Mouse (Mus musculus): ENCODE data around the gene Apoa2. TPM values are rescaled to one million over a fixed set of nuclear protein-coding genes. Genes with fewer than 3 reads are reported as not detected.

The Apoa2 gene
- polyA plus RNA-seq, 1 experiment from 2014 or later = 20,306 TPM

DNA sequence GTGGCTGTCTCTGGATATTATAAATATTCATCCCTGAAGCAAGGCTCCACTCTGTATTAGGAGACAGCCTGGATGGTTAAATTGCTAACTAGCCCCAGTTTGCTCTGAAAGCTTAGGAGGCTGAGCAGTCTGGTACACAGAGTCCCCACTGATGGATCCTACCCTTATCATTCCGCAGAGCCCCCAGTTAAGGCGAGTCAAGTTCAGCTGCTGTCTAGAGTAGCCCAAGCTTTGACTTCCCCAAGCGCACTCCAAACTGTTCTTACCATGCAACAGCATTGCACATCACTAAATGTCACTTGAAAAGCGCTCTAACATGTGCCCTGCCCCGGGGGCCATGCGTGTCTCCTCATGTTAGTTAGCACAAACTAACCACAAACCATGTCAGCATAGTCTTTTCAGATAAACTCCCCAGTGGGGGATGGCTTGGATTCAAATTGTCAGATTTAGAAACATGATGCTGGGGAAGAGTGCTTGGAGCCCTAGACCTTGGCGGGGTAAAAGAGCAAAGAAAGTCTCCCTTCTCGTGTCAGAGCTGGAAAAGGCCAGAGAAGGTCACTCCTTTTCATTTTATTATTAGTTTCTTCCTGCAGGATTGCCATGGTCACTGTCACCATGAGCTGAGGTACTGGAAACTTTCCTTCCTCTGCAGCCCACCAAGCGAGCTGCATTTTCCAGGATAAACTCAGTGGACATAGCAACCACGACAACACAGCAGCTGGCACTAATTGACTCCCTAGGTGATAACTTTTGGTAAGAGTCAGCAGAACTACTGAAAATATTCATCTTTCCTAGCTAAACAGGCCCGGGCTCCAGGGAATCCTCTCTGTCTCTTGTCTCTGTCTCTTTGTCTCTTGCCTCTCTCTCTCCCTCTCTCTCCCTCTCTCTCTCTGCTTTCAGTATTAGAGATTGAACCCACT is 30.7 kb upstream of the Apoa2 start:
- Histone ChIP-seq H3K4me1 (ENCODE audit: insufficient read depth) (peaks cover 13% of the 10 kb centered on the region), H3K4me2 (ENCODE audit: low read depth, low read length) (peak overlapping the region; percentile 49; the same call in 1 of the 2 replicates), H3K27me3 (ENCODE audit: insufficient read depth, low read length) (peaks cover 21% of the 10 kb centered on the region), H3K27ac (ENCODE audit: low read depth) (no peak overlapping the region), H3K9me3 (ENCODE audit: low read length) (no peaks in the 10 kb centered on the region), H3K4me3 (ENCODE audit: low read depth, low read length) (no peak overlapping the region), H3K9ac (replicated peaks) (no peak overlapping the region; the same call in 1 of the 2 replicates), H3K36me3 (replicated peaks; ENCODE audit: insufficient read depth, low read length) (no peaks in the 10 kb centered on the region)
- DNase-seq (no peak), ATAC-seq (no peak)
- WGBS (ENCODE audit: insufficient replicate concordance) = 39% methylated on average over 11 of the region's 11 CpGs
- TF ChIP-seq CTCF (IDR thresholded peaks at IDR 0.05; ENCODE audit: low read depth) (no peak), EP300 (IDR thresholded peaks at IDR 0.05; ENCODE audit: low read depth) (no peak)

GRCm38 (mm10) chr1:171195046-171195822 is 29.6 kb upstream of the Apoa2 start:
- no peak for DNase-seq
- Histone ChIP-seq H3K27me3 (ENCODE audit: insufficient read depth, low read length) (peaks cover 21% of the 10 kb centered on the region), H3K36me3 (replicated peaks; ENCODE audit: insufficient read depth, low read length) (no peaks in the 10 kb centered on the region), H3K27ac (ENCODE audit: low read depth) (no peak overlapping the region), H3K4me1 (ENCODE audit: insufficient read depth) (peaks cover 8% of the 10 kb centered on the region; the same call in 1 of the 2 replicates), H3K9ac (replicated peaks) (peak overlapping the region; percentile 39), H3K9me3 (ENCODE audit: low read length) (no peaks in the 10 kb centered on the region), H3K4me2 (ENCODE audit: low read depth, low read length) (peak overlapping the region; percentile 77), H3K4me3 (ENCODE audit: low read depth, low read length) (peak overlapping the region; percentile 57)
- 11% methylated on average over 20 of the region's 20 CpGs for WGBS (ENCODE audit: insufficient replicate concordance)
- TF ChIP-seq CTCF (IDR thresholded peaks at IDR 0.05; ENCODE audit: low read depth) = no peak
- TF ChIP-seq EP300 (IDR thresholded peaks at IDR 0.05; ENCODE audit: low read depth) = no peak
- no peak for ATAC-seq

DNA sequence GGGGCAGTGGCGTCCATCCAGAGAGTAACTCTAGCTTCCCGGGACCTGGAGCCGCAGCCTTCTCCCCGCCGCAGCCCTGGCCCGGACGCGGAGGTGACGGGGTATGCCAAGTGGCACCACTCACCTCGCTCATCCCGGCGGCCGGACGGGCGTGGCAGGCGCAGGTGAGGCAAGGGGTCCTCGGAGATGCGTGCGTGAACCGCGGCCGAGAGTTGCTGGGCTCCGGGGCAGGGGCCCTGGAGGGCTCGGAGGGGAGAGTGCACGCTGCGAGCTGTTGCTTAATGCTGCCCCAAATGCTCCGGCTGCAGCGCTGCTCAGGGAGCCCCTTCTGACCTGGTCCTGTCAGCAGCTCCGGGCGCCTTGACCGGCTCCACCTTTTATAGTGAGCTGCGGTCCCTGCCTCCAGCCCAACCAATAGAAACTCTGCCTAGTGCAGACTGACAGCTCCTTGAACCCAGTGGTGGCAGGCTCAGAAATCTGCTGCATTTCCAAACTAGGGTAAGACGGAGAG is 28.9 kb upstream of the Apoa2 start, which contains the start of gene Pcp4l1:
Gene Pcp4l1, minus strand, starts transcription at position 382 of the 511 bp plus-strand sequence.
- peaks cover 8% of the 10 kb centered on the region; the same call in 1 of the 2 replicates for H3K4me1 ChIP-seq (ENCODE audit: insufficient read depth)
- DNase-seq (peak; percentile 60), ATAC-seq (peak; percentile 82)
- peak within 1 kb of the TSS; percentile 77 for H3K4me2 ChIP-seq (ENCODE audit: low read depth, low read length)
- H3K27ac ChIP-seq (ENCODE audit: low read depth) = no peak within 1 kb of the TSS
- H3K36me3 ChIP-seq (replicated peaks; ENCODE audit: insufficient read depth, low read length) = no peaks in the 10 kb centered on the region
- H3K9ac ChIP-seq (replicated peaks) = peak within 1 kb of the TSS; percentile 39
- WGBS (ENCODE audit: insufficient replicate concordance) = under 1% methylated on average over 32 of the region's 33 CpGs
- no peak for TF ChIP-seq CTCF (IDR thresholded peaks at IDR 0.05; ENCODE audit: low read depth)
- TF ChIP-seq EP300 (IDR thresholded peaks at IDR 0.05; ENCODE audit: low read depth) = no peak
- peaks cover 21% of the 10 kb centered on the region for H3K27me3 ChIP-seq (ENCODE audit: insufficient read depth, low read length)
- H3K9me3 ChIP-seq (ENCODE audit: low read length) = no peaks in the 10 kb centered on the region
- H3K4me3 ChIP-seq (ENCODE audit: low read depth, low read length) = peak within 1 kb of the TSS; percentile 57

DNA sequence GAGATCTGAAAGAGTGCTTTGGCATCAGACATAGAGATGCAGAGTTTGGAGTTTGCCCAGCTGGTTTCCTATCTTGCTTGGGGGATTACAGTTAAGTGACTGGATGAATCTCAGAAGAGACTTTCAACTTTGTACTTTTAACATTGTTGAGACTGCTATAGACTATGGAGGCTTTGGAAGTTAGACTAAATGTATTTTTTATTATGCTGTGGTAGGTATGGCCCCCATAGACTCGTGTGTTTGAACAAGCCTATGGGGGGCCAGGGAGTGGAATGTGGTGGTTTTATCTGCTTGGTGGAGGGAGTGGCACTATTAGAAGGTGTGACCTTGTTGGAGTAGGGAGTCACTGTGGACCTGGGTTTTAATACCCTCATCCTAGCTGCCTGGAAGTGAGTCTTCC is 25.3 kb upstream of the Apoa2 start:
- Histone ChIP-seq H3K9ac (replicated peaks) (no peak overlapping the region), H3K4me2 (ENCODE audit: low read depth, low read length) (no peak overlapping the region), H3K27ac (ENCODE audit: low read depth) (no peak overlapping the region), H3K4me1 (ENCODE audit: insufficient read depth) (peaks cover 8% of the 10 kb centered on the region; the same call in 1 of the 2 replicates), H3K9me3 (ENCODE audit: low read length) (no peaks in the 10 kb centered on the region), H3K27me3 (ENCODE audit: insufficient read depth, low read length) (peaks cover 17% of the 10 kb centered on the region; the same call in 1 of the 2 replicates), H3K4me3 (ENCODE audit: low read depth, low read length) (no peak overlapping the region), H3K36me3 (replicated peaks; ENCODE audit: insufficient read depth, low read length) (no peaks in the 10 kb centered on the region)
- DNase-seq (no peak), ATAC-seq (no peak)
- 64% methylated on average over 1 of the region's 1 CpGs for WGBS (ENCODE audit: insufficient replicate concordance)
- TF ChIP-seq EP300 (IDR thresholded peaks at IDR 0.05; ENCODE audit: low read depth) = no peak
- TF ChIP-seq CTCF (IDR thresholded peaks at IDR 0.05; ENCODE audit: low read depth) = no peak

- no peak overlapping the region for H3K4me3 ChIP-seq (ENCODE audit: low read depth, low read length)
- WGBS (ENCODE audit: insufficient replicate concordance) = 93% methylated on average over 1 of the region's 1 CpGs
- H3K9me3 ChIP-seq (ENCODE audit: low read length) = no peaks in the 10 kb centered on the region
- DNase-seq = no peak
- TF ChIP-seq EP300 (IDR thresholded peaks at IDR 0.05; ENCODE audit: low read depth) (no peak), CTCF (IDR thresholded peaks at IDR 0.05; ENCODE audit: low read depth) (no peak)
- no peak overlapping the region for H3K4me2 ChIP-seq (ENCODE audit: low read depth, low read length)
- no peak overlapping the region for H3K27ac ChIP-seq (ENCODE audit: low read depth)
- no peaks in the 10 kb centered on the region for H3K36me3 ChIP-seq (replicated peaks; ENCODE audit: insufficient read depth, low read length)
- H3K9ac ChIP-seq (replicated peaks) = no peak overlapping the region
- H3K4me1 ChIP-seq (ENCODE audit: insufficient read depth) = peaks cover 6% of the 10 kb centered on the region; the same call in 1 of the 2 replicates
- no peak for ATAC-seq
- H3K27me3 ChIP-seq (ENCODE audit: insufficient read depth, low read length) = peaks cover 9% of the 10 kb centered on the region; the same call in 1 of the 2 replicates
Observed at GRCm38 (mm10) chr1:171200769-171201168, 24.1 kb upstream of the Apoa2 start.
